Mouse (Mus musculus) Patski (cell line): ENCODE results near the gene Vti1a. TPM values are rescaled to one million over a fixed set of nuclear protein-coding genes. Genes with fewer than 3 reads are reported as not detected.

ENCODE experiments used
- ATAC-seq: fragments of 100-300 bp; one replicate; pipeline ENCODE4 v1.8.0; 2021
- CTCF ChIA-PET: fragments of 350-600 bp; sonication (Branson Sonifier 250); formaldehyde crosslinking; loops from one replicate; lab custom pipeline; 2022; ENCODE audit warnings: inconsistent platforms; lab: Charles Lee
- POLR2A ChIA-PET: fragments of 350-600 bp; sonication (Branson Sonifier 250); formaldehyde crosslinking; loops from one replicate; lab custom pipeline; 2022; ENCODE audit warnings: antibody characterized with exemption, inconsistent platforms; lab: Charles Lee
- DNase-seq: peaks from one replicate; pipeline ENCODE4 v3.0.0-alpha.2; 2011; ENCODE audit warnings: low read depth, low spot score
- H3K27me3 ChIP-seq: fragments of 371-371 bp; one replicate; pipeline ENCODE4 v1.5.1; 2021
- CTCF ChIP-seq: fragments of 100-300 bp; IDR thresholded peaks from one replicate; pipeline ENCODE4 v1.5.1; 2021
- in situ Hi-C: fragments of 300-500 bp; cut with MboI; formaldehyde crosslinking; loops from 3 replicates; pipeline ENCODE4 v1.11.1; 2018; ENCODE audit warnings: low pct_unique_long_range_greater_than_20kb, mixed read lengths
- polyA plus RNA-seq: library from polyadenylated mRNA; unstranded; gene quantifications from one replicate; pipeline ENCODE4 v1.2.3, GENCODE M21; 2021

The Vti1a gene
- polyA plus RNA-seq, 1 experiment from 2014 or later: 41.4 TPM

- TF ChIP-seq CTCF: peak; percentile 82
- in situ Hi-C loops: no loop called here
- ATAC-seq (no peak), DNase-seq (no peak)
- ChIA-PET CTCF (interaction anchor here (0.9 to 1.8 kb wide), 7 partner anchors 14 to 588 kb away, joined by 3 to 6 read pairs (median 3); no protein-coding TSS in a partner anchor), POLR2A (no interaction called here)
- H3K27me3 ChIP-seq: no peaks in the 10 kb centered on the region
Measured at GRCm38 (mm10) chr19:55545529-55545928, 229.4 kb downstream of the Vti1a start.

DNA sequence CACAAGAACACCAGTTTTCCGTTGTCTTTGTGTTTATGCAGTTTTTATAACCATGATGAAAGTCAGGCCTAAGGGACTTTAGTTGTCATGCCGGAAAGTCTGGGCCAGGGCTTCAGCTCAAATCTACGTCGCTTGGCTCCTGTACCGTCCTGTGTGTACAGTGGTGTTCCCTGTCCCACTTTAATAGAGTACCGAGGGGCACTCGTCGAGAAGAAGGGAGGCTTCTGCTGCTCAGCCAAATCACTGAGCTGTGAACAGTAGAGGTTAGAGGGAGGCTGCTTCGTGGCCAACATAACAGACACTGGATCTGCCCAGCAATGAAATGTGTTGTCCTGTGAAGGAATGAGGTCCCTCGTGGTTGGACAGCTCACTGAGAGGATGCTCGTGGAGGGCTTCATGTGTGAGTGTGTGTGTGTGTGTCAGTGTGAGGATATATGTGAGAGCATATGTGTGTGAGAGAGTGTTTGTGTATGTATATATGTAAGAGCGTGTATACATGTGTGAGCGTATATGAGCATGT, 230.0 kb downstream of the Vti1a start:
- CTCF ChIA-PET: interaction anchor here (1.1 to 1.8 kb wide), 6 partner anchors 13 to 588 kb away, joined by 3 to 6 read pairs (median 3); no protein-coding TSS in a partner anchor
- H3K27me3 ChIP-seq: no peaks in the 10 kb centered on the region
- in situ Hi-C loops: no loop called here
- ATAC-seq (no peak), DNase-seq (no peak)
- POLR2A ChIA-PET: no interaction called here
- no peak for TF ChIP-seq CTCF

DNA sequence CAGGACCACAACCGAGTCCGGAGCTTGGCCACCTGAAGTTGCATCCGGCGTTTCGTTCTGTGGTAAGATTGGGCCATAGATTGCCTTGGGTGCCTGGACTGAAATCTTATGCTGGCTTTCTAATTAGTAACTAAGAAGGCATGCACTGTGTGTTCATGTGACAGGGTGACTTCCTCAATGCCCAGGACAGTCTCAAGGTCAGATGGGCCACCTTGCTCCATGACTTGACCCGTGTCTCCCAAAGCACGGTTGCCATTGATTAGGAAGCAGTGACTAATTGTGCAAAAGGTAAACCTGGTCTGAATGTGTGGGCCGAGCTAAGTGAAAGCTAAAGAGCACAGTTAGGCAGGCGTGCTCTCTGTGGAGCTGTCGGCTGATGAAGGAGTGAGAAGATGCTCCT, 232.1 kb downstream of the Vti1a start:
- ChIA-PET CTCF (interaction anchor here (1.2 kb wide), 1 partner anchor 13 kb away, joined by 4 read pairs; no protein-coding TSS in a partner anchor), POLR2A (no interaction called here)
- DNase-seq (no peak), ATAC-seq (no peak)
- no peak for TF ChIP-seq CTCF
- in situ Hi-C loops: no loop called here
- no peaks in the 10 kb centered on the region for H3K27me3 ChIP-seq

DNA sequence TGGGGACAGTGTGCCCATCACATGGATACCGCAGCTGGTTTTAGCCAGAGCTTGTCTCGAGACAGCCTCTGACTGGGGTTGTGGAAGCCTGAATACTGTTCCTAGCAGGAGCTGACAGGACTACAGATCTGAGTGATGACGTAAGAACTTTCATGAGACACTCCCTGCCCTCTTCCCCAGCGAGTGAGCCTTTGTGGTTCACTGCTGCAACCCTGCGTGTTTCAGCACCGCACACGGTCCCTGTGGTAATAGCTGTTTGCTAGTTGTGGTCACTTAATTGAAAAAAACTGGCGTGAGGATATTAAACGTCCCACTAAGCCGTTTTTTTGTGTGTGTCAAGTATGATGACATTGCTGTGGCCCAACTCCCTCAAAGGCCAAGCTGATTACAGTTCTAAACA, 232.6 kb downstream of the Vti1a start:
- DNase-seq: no peak
- H3K27me3 ChIP-seq: no peaks in the 10 kb centered on the region
- ATAC-seq: peak; percentile 23
- in situ Hi-C loops: no loop called here
- ChIA-PET POLR2A (interaction anchor here (0.7 to 1.0 kb wide), 2 partner anchors 11 to 14 kb away, joined by 3 read pairs; no protein-coding TSS in a partner anchor), CTCF (interaction anchor here (1.2 kb wide), 1 partner anchor 12 kb away, joined by 4 read pairs; no protein-coding TSS in a partner anchor)
- no peak for TF ChIP-seq CTCF

- H3K27me3 ChIP-seq: no peaks in the 10 kb centered on the region
- in situ Hi-C loops: no loop called here
- ATAC-seq (no peak), DNase-seq (no peak)
- POLR2A ChIA-PET: no interaction called here
- CTCF ChIA-PET: interaction anchor here (1.0 kb wide), 1 partner anchor 10 kb away, joined by 3 read pairs; no protein-coding TSS in a partner anchor
- TF ChIP-seq CTCF: no peak
Measured at GRCm38 (mm10) chr19:55550176-55550575, 234.1 kb downstream of the Vti1a start.

DNA sequence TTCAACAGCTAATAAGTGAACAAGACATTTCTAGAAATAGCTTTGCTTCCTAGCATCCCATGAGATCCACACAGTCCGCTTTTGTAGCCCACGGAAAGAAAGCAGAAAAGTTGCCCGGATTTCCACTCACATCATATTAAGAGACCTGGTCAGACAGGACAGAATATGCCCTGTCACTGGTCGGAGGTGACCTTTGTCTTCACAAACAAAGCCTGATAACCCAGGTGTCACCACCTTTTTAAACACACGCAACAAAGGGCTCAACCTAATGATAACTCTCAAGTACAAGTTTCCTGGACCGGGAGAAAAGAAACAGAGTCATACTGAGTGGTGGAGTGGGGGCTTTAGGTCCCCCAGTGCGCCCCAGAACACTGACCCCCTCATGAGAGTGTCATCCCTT, 236.2 kb downstream of the Vti1a start:
- no peak for DNase-seq
- no peaks in the 10 kb centered on the region for H3K27me3 ChIP-seq
- POLR2A ChIA-PET: no interaction called here
- ATAC-seq: no peak
- CTCF ChIA-PET: interaction anchor here (1.5 kb wide), 1 partner anchor 11 kb away, joined by 3 read pairs; no protein-coding TSS in a partner anchor
- in situ Hi-C loops: no loop called here
- TF ChIP-seq CTCF: no peak

GRCm38 (mm10) chr19:55552861-55553260, 236.8 kb downstream of the Vti1a start:
- ChIA-PET CTCF (interaction anchor here (1.5 kb wide), 1 partner anchor 12 kb away, joined by 3 read pairs; no protein-coding TSS in a partner anchor), POLR2A (no interaction called here)
- no peak for TF ChIP-seq CTCF
- ATAC-seq (no peak), DNase-seq (no peak)
- in situ Hi-C loops: no loop called here
- H3K27me3 ChIP-seq: no peaks in the 10 kb centered on the region

GRCm38 (mm10) chr19:55554295-55554694, 238.2 kb downstream of the Vti1a start:
- no peak for TF ChIP-seq CTCF
- POLR2A ChIA-PET: no interaction called here
- in situ Hi-C loops: no loop called here
- CTCF ChIA-PET: no interaction called here
- no peak for ATAC-seq
- no peaks in the 10 kb centered on the region for H3K27me3 ChIP-seq
- no peak for DNase-seq

- CTCF ChIA-PET: no interaction called here
- TF ChIP-seq CTCF: no peak
- DNase-seq (no peak), ATAC-seq (no peak)
- H3K27me3 ChIP-seq: no peaks in the 10 kb centered on the region
- POLR2A ChIA-PET: no interaction called here
- in situ Hi-C loops: no loop called here
Measured at GRCm38 (mm10) chr19:55554703-55555102, 238.6 kb downstream of the Vti1a start.

DNA sequence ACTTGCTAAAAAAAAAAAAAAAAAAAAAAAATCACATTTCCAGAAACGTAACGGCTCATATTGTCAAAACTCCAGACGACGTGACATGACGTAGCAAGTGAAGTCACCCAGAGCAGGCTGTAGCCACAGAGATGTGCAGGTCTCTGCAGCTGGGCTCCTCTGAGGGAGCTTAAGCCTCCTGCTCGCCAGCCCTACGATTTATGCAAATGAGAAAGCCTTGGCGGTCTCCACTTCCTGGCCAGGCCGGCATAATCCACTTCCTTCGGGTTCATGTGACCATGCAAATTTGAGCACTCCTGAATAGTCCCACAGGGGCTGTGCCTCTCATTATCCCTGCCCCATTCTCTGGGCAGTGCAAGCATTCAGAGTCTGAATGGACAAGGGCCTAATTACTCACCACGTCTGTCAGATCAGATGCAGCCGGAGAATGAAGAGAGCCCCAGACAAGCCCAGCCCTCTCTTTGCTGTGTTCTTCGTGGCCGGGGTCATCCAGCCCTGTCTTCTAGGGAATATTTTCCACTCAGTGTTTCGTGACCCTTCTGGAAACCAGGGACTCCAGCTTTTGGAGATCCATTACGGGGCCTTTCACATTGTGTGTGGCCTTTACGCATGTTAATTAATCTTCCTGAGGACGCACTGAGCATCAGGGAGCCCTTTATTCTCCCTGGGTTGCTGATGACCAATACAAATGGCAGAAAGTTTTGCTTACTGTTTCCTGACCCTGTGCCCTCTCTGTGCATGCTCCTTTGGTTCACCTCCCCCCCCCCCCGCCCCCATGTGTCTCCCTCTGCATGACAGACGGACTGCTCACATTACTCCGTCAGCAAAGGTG, 240.3 kb downstream of the Vti1a start:
- H3K27me3 ChIP-seq: no peaks in the 10 kb centered on the region
- in situ Hi-C loops: no loop called here
- ChIA-PET POLR2A (interaction anchor here (0.6 to 0.7 kb wide), 4 partner anchors 49 to 194 kb away, joined by 3 to 7 read pairs (median 4); no protein-coding TSS in a partner anchor), CTCF (no interaction called here)
- no peak for DNase-seq
- ATAC-seq: no peak
- no peak for TF ChIP-seq CTCF
